Mouse (Mus musculus) olfactory bulb, adult 2 months (tissue): Measurements from ENCODE around the gene Cnot6. TPM values are rescaled to one million over a fixed set of nuclear protein-coding genes. Genes with fewer than 3 reads are reported as not detected.

ENCODE experiments used
- H3K27ac ChIP-seq: fragments of 200-500 bp; 2 replicates; pipeline ENCODE4 v1.5.1; 2012; ENCODE audit warnings: low read depth, low read length; ENCODE audit not compliant: insufficient read depth
- H3K4me1 ChIP-seq: fragments of 200-500 bp; 2 replicates; pipeline ENCODE4 v1.6.1; 2012; ENCODE audit warnings: low read length; ENCODE audit not compliant: control insufficient read depth, insufficient read depth
- H3K4me3 ChIP-seq: fragments of 200-500 bp; 2 replicates; pipeline ENCODE4 v1.5.1; 2012; ENCODE audit warnings: mild to moderate bottlenecking, low read depth, low read length, moderate library complexity; ENCODE audit not compliant: insufficient read depth
- CTCF ChIP-seq: fragments of 200-500 bp; IDR thresholded peaks from 2 replicates; pipeline ENCODE4 v1.5.1; 2012; ENCODE audit warnings: low read depth, mild to moderate bottlenecking, low read length, moderate library complexity; ENCODE audit not compliant: insufficient read depth
- POLR2A ChIP-seq: fragments of 200-500 bp; IDR thresholded peaks from 2 replicates; pipeline ENCODE4 v1.6.1; 2012; ENCODE audit warnings: mild to moderate bottlenecking, low read depth, low read length, moderate library complexity; ENCODE audit not compliant: insufficient read depth
- WGBS: fragments of 180-500 bp; shearing (Covaris S2); methylation state at CpG from one replicate; pipeline ENCODE4 v1.1.7; 2018; 5-methylcytosine and 5-hydroxymethylcytosine counted together
- polyA plus RNA-seq: library from polyadenylated mRNA; stranded (reverse); fragments of >200 nt; gene quantifications from 2 replicates; pipeline ENCODE4 v1.2.4, GENCODE M21; 2012; ENCODE audit warnings: low replicate concordance; ENCODE audit not compliant: missing spikeins, insufficient read depth, insufficient read length

Cnot6 gene
- polyA plus RNA-seq, 1 experiment: 186 TPM

GRCm38 (mm10) chr11:49699079-49699478 lies 13.4 kb downstream of the Cnot6 start:
- H3K27ac ChIP-seq: no peak overlapping the region
- no peak for TF ChIP-seq POLR2A
- no peak for TF ChIP-seq CTCF
- no peaks in the 10 kb centered on the region for H3K4me1 ChIP-seq
- WGBS: 98% methylated on average over 1 of the region's 1 CpGs
- no peak overlapping the region for H3K4me3 ChIP-seq

GRCm38 (mm10) chr11:49697779-49698178 lies 14.7 kb downstream of the Cnot6 start:
- 90% methylated on average over 5 of the region's 5 CpGs for WGBS

DNA sequence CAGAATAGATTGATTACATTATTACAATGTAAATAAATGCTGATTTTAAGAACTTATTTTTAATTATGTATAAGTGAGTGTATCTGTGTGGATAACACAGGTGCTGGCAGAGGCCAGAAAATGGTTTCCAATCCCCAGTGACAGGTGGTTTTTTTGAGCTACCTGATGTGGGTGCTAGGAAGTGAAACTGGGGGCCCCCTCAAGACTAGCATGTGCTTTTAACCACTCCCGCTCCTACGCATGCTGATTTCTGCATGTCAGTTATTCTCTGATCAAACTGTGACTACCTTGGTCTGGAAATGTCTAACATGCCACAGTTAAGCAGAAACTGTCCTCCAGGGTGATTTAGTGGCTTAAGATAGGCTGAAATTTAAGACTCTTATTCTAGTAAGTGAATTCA lies 16.1 kb downstream of the Cnot6 start:
- no peaks in the 10 kb centered on the region for H3K4me1 ChIP-seq
- 96% methylated on average over 2 of the region's 2 CpGs for WGBS
- H3K4me3 ChIP-seq: no peak overlapping the region
- no peak for TF ChIP-seq POLR2A
- no peak for TF ChIP-seq CTCF
- no peak overlapping the region for H3K27ac ChIP-seq

More at GRCm38 (mm10) chr11:49697779-49698178, 14.7 kb downstream of the Cnot6 start:
- Histone ChIP-seq H3K27ac (no peak overlapping the region), H3K4me1 (no peaks in the 10 kb centered on the region), H3K4me3 (no peak overlapping the region)
- TF ChIP-seq POLR2A: no peak
- TF ChIP-seq CTCF: no peak

- no peak overlapping the region for H3K27ac ChIP-seq
- no peak overlapping the region for H3K4me3 ChIP-seq
- 56% methylated on average over 2 of the region's 2 CpGs for WGBS
- no peak for TF ChIP-seq CTCF
- TF ChIP-seq POLR2A: no peak
- H3K4me1 ChIP-seq: peaks cover 1% of the 10 kb centered on the region; the same call in 1 of the 2 replicates
These were observed 16.8 kb downstream of the Cnot6 start for GRCm38 (mm10) chr11:49695695-49696094.

- peaks cover 4% of the 10 kb centered on the region; the same call in 1 of the 2 replicates for H3K4me1 ChIP-seq
- no peak overlapping the region for H3K27ac ChIP-seq
- no peak overlapping the region for H3K4me3 ChIP-seq
- TF ChIP-seq POLR2A (no peak), CTCF (no peak)
- WGBS: 89% methylated on average over 3 of the region's 3 CpGs
These were observed 17.5 kb downstream of the Cnot6 start for GRCm38 (mm10) chr11:49695013-49695412.

DNA sequence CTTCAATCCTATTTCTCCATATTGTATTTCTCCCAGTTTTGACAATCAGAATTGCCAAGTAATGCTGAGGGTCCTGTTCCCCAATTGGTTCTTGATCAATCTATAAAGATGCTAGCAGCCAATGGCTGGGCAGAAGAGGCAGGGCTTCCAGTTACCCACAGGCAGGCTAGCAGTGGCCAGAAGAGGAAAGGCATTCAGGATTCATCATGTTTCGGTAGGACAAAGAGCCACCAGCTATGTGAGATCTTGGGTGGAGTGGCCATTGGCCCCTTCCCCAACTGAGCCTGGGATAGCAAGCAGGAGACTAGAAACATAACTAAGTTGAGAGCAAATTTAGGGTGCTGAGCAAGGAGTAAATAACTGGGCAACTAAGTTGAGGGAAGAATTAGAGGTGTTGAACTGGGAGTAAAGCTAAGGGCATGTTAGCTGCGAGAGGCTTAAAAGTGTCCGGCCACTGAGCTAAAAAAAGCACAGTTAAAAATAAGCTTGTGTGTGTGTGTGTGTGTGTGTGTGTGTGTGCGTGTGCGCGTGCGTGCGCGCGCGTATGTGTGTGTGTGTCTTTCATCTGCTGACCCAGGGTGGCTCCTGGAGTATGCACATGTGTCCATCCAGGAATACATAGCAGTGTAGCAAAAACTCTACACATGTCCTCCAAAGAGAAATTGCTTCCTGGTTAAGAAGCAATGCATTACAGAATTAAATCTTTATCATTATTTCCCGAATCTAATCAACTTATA lies 28.1 kb downstream of the Cnot6 start:
- TF ChIP-seq POLR2A (no peak), CTCF (no peak)
- Histone ChIP-seq H3K27ac (no peak overlapping the region), H3K4me3 (no peak overlapping the region), H3K4me1 (no peaks in the 10 kb centered on the region)
- WGBS: 90% methylated on average over 12 of the region's 12 CpGs

- H3K4me1 ChIP-seq: no peaks in the 10 kb centered on the region
- 31% methylated on average over 3 of the region's 3 CpGs for WGBS
- no peak overlapping the region for H3K27ac ChIP-seq
- H3K4me3 ChIP-seq: no peak overlapping the region
- TF ChIP-seq POLR2A (no peak), CTCF (no peak)
These were observed 39.1 kb downstream of the Cnot6 start for GRCm38 (mm10) chr11:49673433-49673832.

- H3K4me3 ChIP-seq: no peak overlapping the region
- H3K4me1 ChIP-seq: no peaks in the 10 kb centered on the region
- no peak overlapping the region for H3K27ac ChIP-seq
- TF ChIP-seq CTCF (no peak), POLR2A (no peak)
- 72% methylated on average over 4 of the region's 4 CpGs for WGBS
These were observed 47.1 kb downstream of the Cnot6 start for GRCm38 (mm10) chr11:49665462-49665861.

GRCm38 (mm10) chr11:49664262-49665140 lies 48.0 kb downstream of the Cnot6 start:
- H3K4me1 ChIP-seq: no peaks in the 10 kb centered on the region
- H3K27ac ChIP-seq: no peak overlapping the region
- 76% methylated on average over 12 of the region's 12 CpGs for WGBS
- TF ChIP-seq POLR2A: no peak
- no peak overlapping the region for H3K4me3 ChIP-seq
